Mouse (Mus musculus) gastrocnemius, postnatal 36 days (tissue): ENCODE results near the gene Tomm22. TPM values are rescaled to one million over a fixed set of nuclear protein-coding genes. Genes with fewer than 3 reads are reported as not detected.

Experiments
- DNase-seq, 2 experiments: peaks; one replicate each; pipeline ENCODE4 v3.0.0; 2022
- intact Hi-C: fragments of 180-260 bp; cut with DNase I; formaldehyde crosslinking; loops from one replicate; pipeline ENCODE4 v1.15.1; 2025
- total RNA-seq, 2 experiments: library from RNA; stranded (reverse); gene quantifications; 2 replicates each; pipeline ENCODE4 v1.2.3; 2021

Gene Tomm22
- total RNA-seq, 2 experiments from 2014 or later = 56.5 to 60.2 TPM

- intact Hi-C loops = no loop called here
These were observed 46.0 kb downstream of the Tomm22 start for GRCm38 (mm10) chr15:79716710-79717109.

DNA sequence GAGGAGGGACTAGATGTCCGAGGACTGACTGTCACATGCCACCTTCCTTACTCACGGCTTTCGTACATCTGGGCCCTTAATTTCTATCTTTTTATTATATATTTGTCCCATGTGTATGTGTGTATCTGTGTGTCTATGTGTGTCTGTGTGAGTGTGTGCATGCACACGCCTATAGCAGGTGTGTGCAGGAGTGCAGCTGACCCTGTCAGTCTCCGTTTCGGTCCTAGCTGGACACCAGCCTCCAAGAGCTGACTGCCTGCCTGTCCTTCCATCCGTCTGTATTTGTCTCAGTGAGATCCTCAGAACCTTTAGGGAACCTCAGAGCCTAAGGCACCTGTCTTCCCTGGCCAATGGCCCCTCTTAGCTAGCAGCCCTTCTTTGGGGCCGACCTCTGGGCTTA, 49.6 kb downstream of the Tomm22 start:
- no peak for DNase-seq
- intact Hi-C loops = no loop called here

More at GRCm38 (mm10) chr15:79716710-79717109, 46.0 kb downstream of the Tomm22 start:
- DNase-seq = no peak

DNA sequence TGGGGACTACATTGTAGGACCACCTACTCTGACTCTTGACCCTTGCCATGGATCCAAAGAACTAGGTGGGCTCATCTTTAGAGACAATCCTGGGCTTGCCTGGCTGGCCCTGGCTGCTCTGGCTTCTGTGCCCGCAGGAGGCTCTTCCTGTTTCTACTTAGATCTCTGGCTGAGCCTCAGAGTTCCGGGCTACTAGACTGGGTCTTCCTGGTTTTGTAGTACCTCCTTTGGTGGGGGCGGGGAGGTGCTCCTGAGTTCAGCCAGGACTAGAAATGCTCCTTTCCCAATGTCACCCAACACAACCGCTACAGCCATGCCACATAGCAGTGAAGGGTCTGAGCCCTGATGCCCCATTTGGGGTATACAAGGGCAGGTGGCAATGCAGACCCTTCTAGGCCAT, 50.1 kb downstream of the Tomm22 start:
- intact Hi-C loops = no loop called here
- no peak for DNase-seq

Other genes starting within 250 kb of the Tomm22 start
- 10 to 100 TPM; 46.7 to 50.7 TPM for gene Csnk1e, start 215.3 kb upstream of the Tomm22 start, total RNA-seq
- gene Kcnj4, start 165.6 kb upstream of the Tomm22 start, total RNA-seq = not detected
- gene Kdelr3, start 154.4 kb upstream of the Tomm22 start, total RNA-seq = 1 to 10 TPM; 4.0 to 4.3 TPM
- gene Ddx17, start 124.1 kb upstream of the Tomm22 start, total RNA-seq = 10 to 100 TPM; 54.3 to 67.2 TPM
- gene Dmc1, start 65.8 kb upstream of the Tomm22 start, total RNA-seq = not detected
- under 1 TPM; 0.81 to 0.87 TPM for gene Fam227a, start 11.9 kb upstream of the Tomm22 start, total RNA-seq
- gene Cby1, start 11.7 kb upstream of the Tomm22 start, total RNA-seq = 10 to 100 TPM; 12.1 to 14.5 TPM
- 10 to 100 TPM; 12.1 to 13.3 TPM for gene Josd1, start 17.1 kb downstream of the Tomm22 start, total RNA-seq
- gene Gtpbp1, start 20.0 kb downstream of the Tomm22 start, total RNA-seq = 10 to 100 TPM; 22.5 to 24.2 TPM
- gene Sun2, start 71.7 kb downstream of the Tomm22 start, total RNA-seq = 10 to 100 TPM; 76.2 to 86.8 TPM
- 1 to 10 TPM; 4.9 to 6.0 TPM for gene Dnal4, start 107.0 kb downstream of the Tomm22 start, total RNA-seq
- under 1 TPM; 0.66 to 0.72 TPM for gene Nptxr, start 133.9 kb downstream of the Tomm22 start, total RNA-seq
- gene Npcd, start 163.4 kb downstream of the Tomm22 start, total RNA-seq = under 1 TPM in 1 of 2 experiments, not detected in 1; 0.26 TPM
- 10 to 100 TPM; 10.4 to 12.7 TPM for gene Cbx6, start 163.8 kb downstream of the Tomm22 start, total RNA-seq
- 1 to 10 TPM; 2.7 to 4.7 TPM for gene Apobec3, start 220.8 kb downstream of the Tomm22 start, total RNA-seq